Mouse (Mus musculus) kidney, postnatal 0 days (tissue): Measurements from ENCODE around the gene Agpat3. TPM values are rescaled to one million over a fixed set of nuclear protein-coding genes. Genes with fewer than 3 reads are reported as not detected.

Experiments used
- ATAC-seq: fragments of 200-750 bp; cut with Nextera tagmentation; replicated peaks from 2 replicates; pipeline ENCODE4 v1.8.0; 2017; ENCODE audit warnings: low read depth, moderate number of reproducible peaks, moderate TSS enrichment, moderate library complexity; ENCODE audit not compliant: low FRiP score
- DNase-seq: peaks from one replicate; pipeline ENCODE4 v3.0.0-alpha.2; 2016; ENCODE audit warnings: low spot score
- H3K27ac ChIP-seq: fragments of 300-500 bp; sonication (generic); 2 replicates; pipeline ENCODE4 v1.5.1; 2014; ENCODE audit warnings: mild to moderate bottlenecking
- H3K27me3 ChIP-seq: fragments of 300-500 bp; sonication (generic); 2 replicates; pipeline ENCODE4 v1.6.1; 2014; ENCODE audit warnings: low read length, mixed read lengths; ENCODE audit not compliant: insufficient read depth
- H3K36me3 ChIP-seq: fragments of 300-500 bp; sonication (generic); 2 replicates; pipeline ENCODE4 v1.6.1; 2014; ENCODE audit warnings: low read length, mixed read lengths; ENCODE audit not compliant: insufficient read depth
- H3K4me1 ChIP-seq: fragments of 300-500 bp; sonication (generic); replicated peaks from 2 replicates; pipeline ENCODE4 v1.6.1; 2014; ENCODE audit warnings: antibody characterized with exemption, low read length, mixed read lengths; ENCODE audit not compliant: insufficient read depth
- H3K4me2 ChIP-seq: fragments of 300-500 bp; sonication (generic); 2 replicates; pipeline ENCODE4 v1.6.1; 2014; ENCODE audit warnings: mild to moderate bottlenecking, low read length, moderate library complexity, mixed read lengths
- H3K4me3 ChIP-seq: fragments of 300-500 bp; sonication (generic); replicated peaks from 2 replicates; pipeline ENCODE4 v1.5.1; 2014; ENCODE audit warnings: low read depth, low read length
- H3K9ac ChIP-seq: fragments of 300-500 bp; sonication (generic); 2 replicates; pipeline ENCODE4 v1.6.1; 2014; ENCODE audit warnings: low read depth, low read length
- H3K9me3 ChIP-seq: fragments of 300-500 bp; sonication (generic); replicated peaks from 2 replicates; pipeline ENCODE4 v1.6.1; 2016; ENCODE audit warnings: low read length, inconsistent platforms, mixed read lengths
- CTCF ChIP-seq: IDR thresholded peaks from 2 replicates; pipeline ENCODE4 v1.5.1; 2016; ENCODE audit warnings: antibody characterized with exemption, low read depth, mild to moderate bottlenecking, moderate library complexity
- WGBS: fragments of 180-500 bp; shearing (Covaris S2); extraction: QIAGEN DNeasy Blood & Tissue Kit; methylation state at CpG from one replicate; pipeline ENCODE4 v1.1.7; 2014; 5-methylcytosine and 5-hydroxymethylcytosine counted together
- polyA plus RNA-seq: library from polyadenylated mRNA; unstranded; fragments of >200 nt; fragmentation: Nextera tagmentation; extraction: Ambion mirVana; gene quantifications from 2 replicates; pipeline ENCODE4 v1.2.1, GENCODE M21; 2015

Agpat3 gene
- polyA plus RNA-seq, 1 experiment from 2014 or later: 144 TPM

GRCm38 (mm10) chr10:78244438-78245224 is 107.7 kb downstream of the Agpat3 start, which contains the start of gene Trappc10:
Gene Trappc10 (minus strand): TSS chr10:78244641.
- Histone ChIP-seq H3K4me2 (peak within 1 kb of the TSS; percentile 97), H3K9ac (peak within 1 kb of the TSS; percentile 86), H3K36me3 (no peaks in the 10 kb centered on the region), H3K4me1 (peaks cover 8% of the 10 kb centered on the region; the same call in 1 of the 2 replicates), H3K27me3 (no peaks in the 10 kb centered on the region), H3K27ac (peak within 1 kb of the TSS; percentile 44; the same call in 1 of the 2 replicates), H3K9me3 (no peaks in the 10 kb centered on the region), H3K4me3 (peak within 1 kb of the TSS; percentile 80)
- no peak for TF ChIP-seq CTCF
- ATAC-seq (peak; percentile 95), DNase-seq (peak; percentile 92)
- WGBS: under 1% methylated on average over 72 of the region's 74 CpGs

- no peaks in the 10 kb centered on the region for H3K9me3 ChIP-seq
- H3K4me3 ChIP-seq: peak overlapping the region; percentile 80
- DNase-seq (peak; percentile 34), ATAC-seq (peak; percentile 67)
- peak overlapping the region; percentile 86 for H3K9ac ChIP-seq
- peak overlapping the region; percentile 97 for H3K4me2 ChIP-seq
- H3K27me3 ChIP-seq: no peaks in the 10 kb centered on the region
- H3K36me3 ChIP-seq: no peaks in the 10 kb centered on the region
- no peak for TF ChIP-seq CTCF
- H3K4me1 ChIP-seq: peaks cover 8% of the 10 kb centered on the region; the same call in 1 of the 2 replicates
- peak overlapping the region; percentile 44; the same call in 1 of the 2 replicates for H3K27ac ChIP-seq
- under 1% methylated on average over 25 of the region's 33 CpGs for WGBS
These were observed 108.2 kb downstream of the Agpat3 start for GRCm38 (mm10) chr10:78244058-78244437.

GRCm38 (mm10) chr10:78238926-78239325 is 113.4 kb downstream of the Agpat3 start:
- Histone ChIP-seq H3K4me2 (no peak overlapping the region), H3K9me3 (no peaks in the 10 kb centered on the region), H3K36me3 (no peaks in the 10 kb centered on the region), H3K27me3 (no peaks in the 10 kb centered on the region), H3K4me1 (peaks cover 4% of the 10 kb centered on the region; the same call in 1 of the 2 replicates), H3K27ac (no peak overlapping the region), H3K4me3 (no peak overlapping the region), H3K9ac (no peak overlapping the region)
- DNase-seq (no peak), ATAC-seq (no peak)
- WGBS: 72% methylated on average over 6 of the region's 6 CpGs
- TF ChIP-seq CTCF: no peak

- H3K9ac ChIP-seq: no peak overlapping the region
- no peak for DNase-seq
- H3K9me3 ChIP-seq: no peaks in the 10 kb centered on the region
- no peak overlapping the region for H3K4me2 ChIP-seq
- H3K4me3 ChIP-seq: no peak overlapping the region
- no peak for TF ChIP-seq CTCF
- no peak for ATAC-seq
- H3K4me1 ChIP-seq: peaks cover under 1% of the 10 kb centered on the region; the same call in 1 of the 2 replicates
- 95% methylated on average over 5 of the region's 5 CpGs for WGBS
- H3K27ac ChIP-seq: no peak overlapping the region
- H3K36me3 ChIP-seq: no peaks in the 10 kb centered on the region
- no peaks in the 10 kb centered on the region for H3K27me3 ChIP-seq
These were observed 114.0 kb downstream of the Agpat3 start for GRCm38 (mm10) chr10:78238297-78238696.

GRCm38 (mm10) chr10:78237809-78238208 is 114.5 kb downstream of the Agpat3 start:
- 82% methylated on average over 6 of the region's 6 CpGs for WGBS
- Histone ChIP-seq H3K9me3 (no peaks in the 10 kb centered on the region), H3K4me2 (no peak overlapping the region), H3K4me3 (no peak overlapping the region), H3K27me3 (no peaks in the 10 kb centered on the region), H3K4me1 (no peaks in the 10 kb centered on the region), H3K9ac (no peak overlapping the region), H3K27ac (no peak overlapping the region), H3K36me3 (no peaks in the 10 kb centered on the region)
- no peak for DNase-seq
- no peak for ATAC-seq
- no peak for TF ChIP-seq CTCF

GRCm38 (mm10) chr10:78236885-78237629 is 115.2 kb downstream of the Agpat3 start:
- H3K4me2 ChIP-seq: no peak overlapping the region
- no peaks in the 10 kb centered on the region for H3K9me3 ChIP-seq
- no peak overlapping the region for H3K4me3 ChIP-seq
- ATAC-seq (no peak), DNase-seq (no peak)
- no peak overlapping the region for H3K9ac ChIP-seq
- no peaks in the 10 kb centered on the region for H3K4me1 ChIP-seq
- no peaks in the 10 kb centered on the region for H3K36me3 ChIP-seq
- H3K27ac ChIP-seq: no peak overlapping the region
- no peaks in the 10 kb centered on the region for H3K27me3 ChIP-seq
- WGBS: 51% methylated on average over 8 of the region's 8 CpGs
- TF ChIP-seq CTCF: no peak
